Mouse (Mus musculus) cerebellum, adult 2 months (tissue): ENCODE data around the gene Cacna1s.

ENCODE experiments used
- CTCF ChIP-seq: fragments of 200-500 bp; IDR thresholded peaks from 2 replicates; pipeline ENCODE4 v1.5.1; 2011; ENCODE audit warnings: low read depth, mild to moderate bottlenecking, control low read depth, low read length, moderate library complexity, borderline replicate concordance; ENCODE audit not compliant: insufficient read depth
- POLR2A ChIP-seq: fragments of 200-500 bp; IDR thresholded peaks from 2 replicates; pipeline ENCODE4 v1.6.1; 2011; ENCODE audit warnings: low read length, control low read depth, borderline replicate concordance; ENCODE audit not compliant: insufficient read depth

DNA sequence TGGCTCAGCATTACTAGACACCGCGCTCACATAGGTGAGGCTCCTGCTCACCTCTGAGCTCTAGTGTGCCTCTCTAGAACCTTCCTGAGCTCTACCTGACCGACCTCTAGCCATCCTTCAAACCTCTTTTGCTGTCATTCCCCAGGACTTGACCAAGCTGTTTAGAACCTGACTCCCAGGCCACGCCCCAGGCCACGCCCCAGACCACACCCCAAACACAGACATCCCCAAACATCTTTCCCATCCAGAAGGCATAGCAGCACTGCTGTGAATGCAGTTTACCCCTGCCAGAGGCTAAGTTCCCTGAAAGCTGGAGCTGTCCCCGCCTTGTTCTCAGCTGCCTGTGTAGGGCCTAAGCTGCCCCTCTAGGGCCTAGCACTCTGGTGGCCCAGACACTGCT is 68.2 kb downstream of the Cacna1s start:
- TF ChIP-seq CTCF, result no peak
- TF ChIP-seq POLR2A, result no peak
